Mouse (Mus musculus) limb, embryonic 14.5 days (tissue): ENCODE data around the gene Slfn3. TPM values are rescaled to one million over a fixed set of nuclear protein-coding genes. Genes with fewer than 3 reads are reported as not detected.
"Not testable (repeated sequence)": the region's sequence is repeated elsewhere in the genome, so short reads cannot be mapped to it uniquely, and the experiment has no call there.

Source experiments
- ATAC-seq: fragments of 200-750 bp; cut with Nextera tagmentation; 2 replicates; pipeline ENCODE4 v1.8.0; 2017; ENCODE audit warnings: low read depth, moderate number of reproducible peaks, moderate TSS enrichment; ENCODE audit not compliant: low FRiP score
- DNase-seq: peaks from one replicate; pipeline ENCODE4 v3.0.0-alpha.2; 2015; ENCODE audit warnings: low spot score
- H3K27ac ChIP-seq: fragments of 300-500 bp; sonication (generic); replicated peaks from 2 replicates; pipeline ENCODE4 v1.5.1; 2014; ENCODE audit warnings: low read depth, mild to moderate bottlenecking, low read length, moderate library complexity, mixed read lengths
- H3K27me3 ChIP-seq: fragments of 300-500 bp; sonication (generic); 2 replicates; pipeline ENCODE4 v1.6.1; 2014; ENCODE audit warnings: low read length, mixed read lengths; ENCODE audit not compliant: control insufficient read depth, insufficient read depth
- H3K36me3 ChIP-seq: fragments of 300-500 bp; sonication (generic); 2 replicates; pipeline ENCODE4 v1.6.1; 2014; ENCODE audit warnings: mild to moderate bottlenecking, low read length, moderate library complexity, mixed read lengths; ENCODE audit not compliant: control insufficient read depth, insufficient read depth
- H3K4me1 ChIP-seq: fragments of 300-500 bp; sonication (generic); 2 replicates; pipeline ENCODE4 v1.6.1; 2014; ENCODE audit warnings: antibody characterized with exemption, low read length, mixed read lengths; ENCODE audit not compliant: control insufficient read depth, insufficient read depth
- H3K4me2 ChIP-seq: fragments of 300-500 bp; sonication (generic); replicated peaks from 2 replicates; pipeline ENCODE4 v1.6.1; 2014; ENCODE audit warnings: low read depth, mild to moderate bottlenecking, low read length, moderate library complexity; ENCODE audit not compliant: severe bottlenecking
- H3K4me3 ChIP-seq: fragments of 300-500 bp; sonication (generic); replicated peaks from 2 replicates; pipeline ENCODE4 v1.5.1; 2014; ENCODE audit warnings: low read length
- H3K9ac ChIP-seq: fragments of 300-500 bp; sonication (generic); 2 replicates; pipeline ENCODE4 v1.6.1; 2014; ENCODE audit warnings: mild to moderate bottlenecking, low read depth, low read length, moderate library complexity; ENCODE audit not compliant: severe bottlenecking
- H3K9me3 ChIP-seq: fragments of 300-500 bp; sonication (generic); 2 replicates; pipeline ENCODE4 v1.6.1; 2016; ENCODE audit warnings: low read length; ENCODE audit not compliant: control insufficient read depth
- POLR2A ChIP-seq: fragments of 200-500 bp; IDR thresholded peaks from 2 replicates; pipeline ENCODE4 v1.8.0; 2012; ENCODE audit warnings: inconsistent platforms, mild to moderate bottlenecking, moderate library complexity, borderline replicate concordance; ENCODE audit not compliant: insufficient read depth, insufficient read length; ENCODE audit errors: extremely low read depth
- WGBS: fragments of 180-500 bp; shearing (Covaris S2); extraction: QIAGEN DNeasy Blood & Tissue Kit; methylation state at CpG from one replicate; pipeline ENCODE4 v1.1.7; 2014; 5-methylcytosine and 5-hydroxymethylcytosine counted together
- polyA plus RNA-seq, 2 experiments: library from polyadenylated mRNA; depleted of rRNA in 1 of 2; stranded (reverse) in 1 of 2; unstranded in 1 of 2; fragments of >200 nt; fragmentation: Nextera tagmentation in 1 of 2; extraction: Ambion mirVana in 1 of 2; gene quantifications; 2 replicates each; pipeline versions ENCODE4 v1.2.1 to v1.2.3; 2012 to 2014

Gene Slfn3
- polyA plus RNA-seq (2012; rRNA removed): 0.64 and 0.87 TPM in 2 replicates
- 0.57 and 0.89 TPM in 2 replicates for polyA plus RNA-seq (2014; fragmentation: Nextera tagmentation; extraction: Ambion mirVana)

- Histone ChIP-seq H3K36me3 (no peaks in the 10 kb centered on the region), H3K27me3 (no peaks in the 10 kb centered on the region), H3K9ac (no peak within 1 kb of the TSS), H3K9me3 (no peaks in the 10 kb centered on the region), H3K4me3 (no peak within 1 kb of the TSS), H3K27ac (no peak within 1 kb of the TSS), H3K4me2 (no peak within 1 kb of the TSS), H3K4me1 (no peaks in the 10 kb centered on the region)
- no peak for DNase-seq
- ATAC-seq: no peak
- no peak for TF ChIP-seq POLR2A
- WGBS: 63% methylated on average over 12 of the region's 12 CpGs
These were observed at the start of gene Slfn3 for GRCm38 (mm10) chr11:83191134-83191893. TSS of gene Slfn3 (plus strand) at chr11:83191330.

DNA sequence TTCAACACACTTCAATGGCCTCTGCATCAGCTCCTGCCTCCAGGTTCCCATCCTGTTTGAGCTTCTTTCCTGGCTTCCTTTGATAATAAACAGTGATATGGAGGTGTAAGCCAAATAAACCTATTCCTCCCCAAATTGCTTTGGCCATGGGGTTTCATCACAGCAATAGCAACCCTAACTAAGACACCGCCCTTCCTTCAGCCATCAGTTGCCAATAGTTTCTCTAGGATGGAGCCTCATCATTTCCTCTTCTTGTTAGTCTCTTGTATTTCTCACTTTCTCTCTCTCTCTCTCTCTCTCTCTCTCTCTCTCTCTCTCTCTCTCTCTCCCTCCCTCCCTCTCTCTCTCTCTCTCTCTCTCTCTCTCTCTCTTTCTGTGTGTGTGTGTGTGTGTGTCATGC is 42.2 kb upstream of the Slfn3 start:
- H3K4me1 ChIP-seq, H3K9ac ChIP-seq, H3K9me3 ChIP-seq, H3K27me3 ChIP-seq, ATAC-seq, H3K27ac ChIP-seq, DNase-seq, H3K36me3 ChIP-seq, H3K4me2 ChIP-seq, H3K4me3 ChIP-seq: not testable (repeated sequence)
- no CpG with 5 or more reads among the region's 1 CpGs for WGBS

DNA sequence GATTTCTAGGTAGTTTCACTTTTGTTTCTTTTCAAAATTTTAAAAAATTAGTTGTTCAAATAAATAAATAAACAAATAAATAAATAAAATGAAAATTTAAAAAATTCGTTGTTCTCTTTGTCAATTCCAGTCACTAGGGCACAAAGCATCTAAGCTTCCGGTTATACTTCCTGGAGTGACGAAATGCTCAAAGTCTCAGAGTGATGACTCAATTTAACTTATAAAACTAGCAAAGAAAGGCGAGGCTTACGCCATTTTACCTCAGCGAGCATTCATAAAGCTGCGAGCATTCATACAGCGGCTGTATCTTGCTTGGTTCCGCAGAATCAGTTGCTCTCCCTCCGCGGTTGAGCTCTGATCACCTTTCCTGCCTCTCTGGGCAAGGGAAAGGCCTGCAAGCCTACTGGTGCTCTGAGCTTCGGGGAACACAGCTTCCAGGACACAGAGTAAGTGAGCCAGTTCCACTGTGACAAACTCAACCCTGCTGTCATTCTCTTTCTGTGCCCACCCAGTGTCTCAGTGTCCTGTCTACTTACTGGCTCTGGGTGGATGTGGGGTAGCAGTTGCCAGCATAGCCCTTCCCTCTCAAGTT is 16.1 kb upstream of the Slfn3 start, which contains the start of gene Slfn4:
Slfn4 (plus strand) TSS at position 239 of the 592 bp plus-strand sequence.
- ATAC-seq (no peak), DNase-seq (no peak)
- WGBS: 84% methylated on average over 12 of the region's 12 CpGs
- no peak within 1 kb of the TSS for H3K4me3 ChIP-seq
- H3K27ac ChIP-seq: no peak within 1 kb of the TSS
- no peaks in the 10 kb centered on the region for H3K4me1 ChIP-seq
- H3K27me3 ChIP-seq: no peaks in the 10 kb centered on the region
- TF ChIP-seq POLR2A: no peak
- H3K4me2 ChIP-seq: no peak within 1 kb of the TSS
- H3K9ac ChIP-seq: no peak within 1 kb of the TSS
- no peaks in the 10 kb centered on the region for H3K36me3 ChIP-seq
- no peaks in the 10 kb centered on the region for H3K9me3 ChIP-seq

DNA sequence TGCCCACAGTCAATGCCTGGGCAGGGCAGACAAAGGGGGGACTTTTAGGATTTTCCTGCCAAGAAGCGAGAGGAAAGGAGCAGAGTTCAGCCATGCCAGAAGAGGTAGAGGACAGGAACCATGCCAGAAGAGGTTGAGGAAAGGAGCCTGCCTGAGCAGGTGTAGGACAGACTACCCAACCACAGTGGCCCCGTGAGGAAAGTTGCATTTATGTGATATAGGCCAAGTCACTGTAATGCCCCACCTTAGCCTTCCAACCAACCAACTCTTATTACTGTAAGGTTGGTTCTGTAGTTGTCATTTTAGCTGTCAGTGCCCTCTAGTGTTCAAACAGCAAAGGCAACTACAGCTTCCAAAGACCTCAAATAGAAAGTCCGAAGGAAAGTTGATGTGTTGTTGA is 871 bp downstream of the Slfn3 start:
- ATAC-seq (no peak; the same call in 1 of the 2 replicates), DNase-seq (peak; percentile 43)
- no peak overlapping the region for H3K4me2 ChIP-seq
- H3K9ac ChIP-seq: no peak overlapping the region
- H3K9me3 ChIP-seq: no peaks in the 10 kb centered on the region
- no peaks in the 10 kb centered on the region for H3K36me3 ChIP-seq
- TF ChIP-seq POLR2A: no peak
- H3K27ac ChIP-seq: no peak overlapping the region
- H3K27me3 ChIP-seq: no peaks in the 10 kb centered on the region
- no peaks in the 10 kb centered on the region for H3K4me1 ChIP-seq
- WGBS: 39% methylated on average over 3 of the region's 3 CpGs
- no peak overlapping the region for H3K4me3 ChIP-seq

DNA sequence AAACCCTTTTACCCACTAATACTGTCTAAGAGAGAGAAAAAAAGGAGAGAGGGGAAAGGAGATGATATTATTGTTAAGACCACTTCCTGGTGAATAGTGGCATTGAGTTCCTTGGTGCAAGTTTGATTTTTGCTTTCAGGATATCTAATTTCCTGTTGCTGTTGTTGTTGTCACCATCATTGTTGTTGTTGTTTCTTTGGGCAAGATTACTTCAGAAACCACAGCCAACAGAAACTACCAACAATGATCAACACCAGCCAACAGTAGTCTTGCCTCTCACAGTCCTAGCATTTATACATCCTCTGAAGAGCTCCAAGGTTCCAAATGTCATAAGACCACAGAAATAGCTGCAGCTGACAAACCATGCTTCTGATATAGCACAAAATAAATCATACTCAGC is 13.9 kb downstream of the Slfn3 start:
- ATAC-seq: no peak
- H3K4me1 ChIP-seq: no peaks in the 10 kb centered on the region
- TF ChIP-seq POLR2A: no peak
- H3K9me3 ChIP-seq: no peaks in the 10 kb centered on the region
- H3K27ac ChIP-seq: no peak overlapping the region
- no peak overlapping the region for H3K4me3 ChIP-seq
- H3K4me2 ChIP-seq: no peak overlapping the region
- no peak for DNase-seq
- no peak overlapping the region for H3K9ac ChIP-seq
- no peaks in the 10 kb centered on the region for H3K27me3 ChIP-seq
- no peaks in the 10 kb centered on the region for H3K36me3 ChIP-seq
